Mouse (Mus musculus): ENCODE results near the gene Olfr1156. TPM values are rescaled to one million over a fixed set of nuclear protein-coding genes. Genes with fewer than 3 reads are reported as not detected.

Olfr1156 gene
- 0.09 TPM for polyA plus RNA-seq (2017; shearing (Covaris generic))

DNA sequence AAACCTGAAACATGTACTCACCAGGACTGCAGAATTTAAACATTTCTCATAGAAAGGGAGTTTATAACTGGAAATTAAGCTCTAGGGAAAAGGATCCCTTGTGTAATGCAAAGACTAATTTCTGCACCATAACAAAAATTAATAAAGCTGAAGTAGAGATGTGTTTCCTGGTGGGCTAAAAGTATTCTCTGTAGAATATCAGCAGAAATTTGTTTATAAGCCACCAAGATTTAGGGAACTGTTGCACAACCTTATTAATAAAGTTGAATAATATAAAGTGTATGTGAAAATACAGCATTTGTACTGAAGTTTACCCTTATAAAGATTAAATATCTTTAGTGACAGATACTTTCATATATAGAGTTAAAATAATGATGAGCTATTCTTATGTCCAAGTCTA is at the start of gene Olfr1156:
TSS of gene Olfr1156 (minus strand) at position 101 of the 400 bp plus-strand sequence.

DNA sequence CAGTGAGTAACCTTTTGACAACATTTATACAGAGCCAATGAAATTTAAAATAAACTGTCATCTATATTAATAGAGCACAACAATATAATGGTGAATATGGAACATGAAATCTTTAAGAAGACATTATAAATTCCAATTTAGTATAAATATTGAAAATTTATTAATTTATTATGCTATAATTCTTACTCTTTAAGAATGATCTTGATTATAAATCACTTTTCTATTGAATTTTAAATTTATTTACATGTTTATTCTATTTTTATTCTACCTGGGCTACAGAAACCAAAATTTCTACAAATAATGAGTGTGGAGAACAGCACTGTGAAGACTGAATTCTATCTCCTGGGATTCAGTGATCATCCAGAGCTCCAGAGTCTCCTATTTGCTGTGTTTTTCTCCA is 36.9 kb upstream of the Olfr1156 start, which contains the start of gene Olfr1158:
TSS of gene Olfr1158 (plus strand) at position 301 of the 400 bp plus-strand sequence.

DNA sequence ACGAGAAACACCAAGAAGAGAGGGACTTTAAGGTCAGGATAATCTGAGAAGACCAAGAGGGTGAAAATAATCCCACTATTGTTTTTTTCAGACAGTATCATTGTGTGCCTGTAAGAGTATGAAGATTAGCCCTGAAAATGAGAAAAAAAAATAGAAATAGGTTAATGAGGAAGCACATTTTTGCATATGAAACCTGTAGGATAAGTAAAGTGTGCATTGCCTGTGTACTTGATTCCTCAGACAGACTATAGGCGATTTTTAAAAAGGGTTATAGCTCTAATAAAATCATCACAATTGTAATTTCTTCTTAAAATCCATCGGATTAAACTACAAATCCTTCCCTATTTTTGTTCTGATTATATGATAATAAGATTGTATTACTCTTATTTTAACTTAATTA is 21.7 kb upstream of the Olfr1156 start, which contains the start of gene Olfr74:
TSS of gene Olfr74 (minus strand) at position 101 of the 400 bp plus-strand sequence.

GRCm38 (mm10) chr2:87968199-87968598 is 15.3 kb upstream of the Olfr1156 start, which contains the start of gene Olfr1157:
Gene Olfr1157, minus strand, starts transcription at chr2:87968299.

GRCm38 (mm10) chr2:87945037-87945436 is 7.9 kb downstream of the Olfr1156 start, which contains the start of gene Olfr1155:
Gene Olfr1155, minus strand, starts transcription at chr2:87945137.

GRCm38 (mm10) chr2:87905066-87905465 is 47.8 kb downstream of the Olfr1156 start, which contains the start of gene Olfr1154:
Gene Olfr1154, minus strand, starts transcription at chr2:87905166.

Other genes with a start within 250 kb of the Olfr1156 start
- not detected for gene Olfr1137, start 239.9 kb downstream of the Olfr1156 start, polyA plus RNA-seq (2017; shearing (Covaris generic))
- gene Olfr1138, start 213.1 kb downstream of the Olfr1156 start, polyA plus RNA-seq (2017; shearing (Covaris generic)): not detected
- gene Olfr1140, start 209.3 kb downstream of the Olfr1156 start, polyA plus RNA-seq (2017; shearing (Covaris generic)): not detected
- gene Olfr1141, start 199.1 kb downstream of the Olfr1156 start, polyA plus RNA-seq (2017; shearing (Covaris generic)): not detected
- gene Olfr152, start 173.6 kb downstream of the Olfr1156 start, polyA plus RNA-seq (2017; shearing (Covaris generic)): not detected
- not detected for gene Olfr1143, start 152.5 kb downstream of the Olfr1156 start, polyA plus RNA-seq (2017; shearing (Covaris generic))
- not detected for gene Olfr1145, start 143.3 kb downstream of the Olfr1156 start, polyA plus RNA-seq (2017; shearing (Covaris generic))
- gene Olfr1148, start 122.6 kb downstream of the Olfr1156 start, polyA plus RNA-seq (2017; shearing (Covaris generic)): not detected
- gene Olfr1150-ps1, start 109.1 kb downstream of the Olfr1156 start, polyA plus RNA-seq (2017; shearing (Covaris generic)): not detected
- gene Olfr1151, start 97.2 kb downstream of the Olfr1156 start, polyA plus RNA-seq (2017; shearing (Covaris generic)): not detected
- not detected for gene Olfr1152, start 86.6 kb downstream of the Olfr1156 start, polyA plus RNA-seq (2017; shearing (Covaris generic))
- gene Olfr1153, start 58.1 kb downstream of the Olfr1156 start, polyA plus RNA-seq (2017; shearing (Covaris generic)): not detected
- not detected for gene Olfr1154, start 47.9 kb downstream of the Olfr1156 start, polyA plus RNA-seq (2017; shearing (Covaris generic))
- not detected for gene Olfr1155, start 8.0 kb downstream of the Olfr1156 start, polyA plus RNA-seq (2017; shearing (Covaris generic))
- gene Olfr1157, start 15.2 kb upstream of the Olfr1156 start, polyA plus RNA-seq (2017; shearing (Covaris generic)): 0.06 TPM
- not detected for gene Olfr74, start 21.6 kb upstream of the Olfr1156 start, polyA plus RNA-seq (2017; shearing (Covaris generic))
- gene Olfr1158, start 37.0 kb upstream of the Olfr1156 start, polyA plus RNA-seq (2017; shearing (Covaris generic)): not detected
- gene Olfr1160, start 55.2 kb upstream of the Olfr1156 start, polyA plus RNA-seq (2017; shearing (Covaris generic)): not detected
- not detected for gene Olfr1161, start 69.7 kb upstream of the Olfr1156 start, polyA plus RNA-seq (2017; shearing (Covaris generic))
- gene Olfr73, start 84.6 kb upstream of the Olfr1156 start, polyA plus RNA-seq (2017; shearing (Covaris generic)): not detected
- not detected for gene Olfr1162, start 98.0 kb upstream of the Olfr1156 start, polyA plus RNA-seq (2017; shearing (Covaris generic))
- gene Olfr1163, start 118.7 kb upstream of the Olfr1156 start, polyA plus RNA-seq (2017; shearing (Covaris generic)): not detected
- gene Olfr1164, start 140.9 kb upstream of the Olfr1156 start, polyA plus RNA-seq (2017; shearing (Covaris generic)): not detected
- gene Olfr1166, start 175.2 kb upstream of the Olfr1156 start, polyA plus RNA-seq (2017; shearing (Covaris generic)): not detected
- gene Olfr1167, start 202.1 kb upstream of the Olfr1156 start, polyA plus RNA-seq (2017; shearing (Covaris generic)): not detected
- gene Olfr1168, start 228.8 kb upstream of the Olfr1156 start, polyA plus RNA-seq (2017; shearing (Covaris generic)): not detected

Measured in inflammation-experienced regulatory T-cells, adult 16 weeks (primary cell).